Mouse (Mus musculus) stomach, postnatal 0 days (tissue): ENCODE data around the gene Ddx17.

Source experiments
- CTCF ChIP-seq: IDR thresholded peaks from 2 replicates; pipeline ENCODE4 v1.5.1; 2016; ENCODE audit warnings: antibody characterized with exemption, low read depth, mild to moderate bottlenecking, moderate library complexity
- EP300 ChIP-seq: optimal IDR thresholded peaks from 2 replicates; pipeline ENCODE3; 2016; ENCODE audit warnings: antibody characterized with exemption

GRCm38 (mm10) chr15:79529935-79530334, 16.6 kb downstream of the Ddx17 start:
- TF ChIP-seq EP300 (no peak), CTCF (no peak)
